Mouse (Mus musculus): ENCODE results near the gene Rassf1. TPM values are rescaled to one million over a fixed set of nuclear protein-coding genes. Genes with fewer than 3 reads are reported as not detected.
"Not testable (repeated sequence)": the region's sequence is repeated elsewhere in the genome, so short reads cannot be mapped to it uniquely, and the experiment has no call there.

The Rassf1 gene
- total RNA-seq, 1 experiment from 2014 or later = 36.3 TPM

- ATAC-seq (replicated peaks in 1 of 2; ENCODE audit: insufficient read depth in 1 of 2, low FRiP score in 2 of 2, low TSS enrichment in 1 of 2, low read depth in 1 of 2, poor library complexity in 2 of 2, severe bottlenecking in 2 of 2) = no peak
Measured at GRCm38 (mm10) chr9:107549297-107550074, 1.9 kb upstream of the Rassf1 start.

DNA sequence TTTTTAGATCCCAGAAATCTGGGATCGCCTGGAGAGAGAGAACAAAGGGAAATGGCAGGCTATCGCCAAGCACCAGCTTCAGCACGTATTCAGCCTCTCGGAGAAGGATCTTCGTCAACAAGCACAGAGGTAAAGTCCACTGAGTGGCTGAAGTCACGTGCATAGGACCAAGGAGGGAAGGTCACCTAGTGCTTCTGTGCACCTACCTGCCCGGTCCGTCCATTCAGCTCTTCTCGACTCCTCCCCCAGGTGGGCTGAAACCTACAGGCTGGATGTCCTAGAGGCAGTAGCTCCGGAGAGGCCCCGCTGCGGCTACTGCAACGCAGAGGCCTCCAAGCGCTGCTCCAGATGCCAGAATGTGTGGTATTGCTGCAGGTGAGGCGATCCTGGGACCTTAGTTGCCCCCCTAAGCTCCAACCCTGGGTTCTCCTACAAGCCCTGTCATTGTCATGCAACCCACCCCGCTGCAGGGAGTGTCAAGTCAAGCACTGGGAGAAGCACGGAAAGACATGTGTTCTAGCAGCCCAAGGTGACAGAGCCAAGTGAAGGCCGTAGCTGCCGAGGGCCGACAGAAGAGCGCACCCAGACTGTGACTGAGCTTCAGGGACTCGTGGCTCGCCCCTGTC lies 751 bp upstream of the Rassf1 start:
- ATAC-seq (replicated peaks in 1 of 2; ENCODE audit: insufficient read depth in 1 of 2, low FRiP score in 2 of 2, low TSS enrichment in 1 of 2, low read depth in 1 of 2, poor library complexity in 2 of 2, severe bottlenecking in 2 of 2) = no peak

DNA sequence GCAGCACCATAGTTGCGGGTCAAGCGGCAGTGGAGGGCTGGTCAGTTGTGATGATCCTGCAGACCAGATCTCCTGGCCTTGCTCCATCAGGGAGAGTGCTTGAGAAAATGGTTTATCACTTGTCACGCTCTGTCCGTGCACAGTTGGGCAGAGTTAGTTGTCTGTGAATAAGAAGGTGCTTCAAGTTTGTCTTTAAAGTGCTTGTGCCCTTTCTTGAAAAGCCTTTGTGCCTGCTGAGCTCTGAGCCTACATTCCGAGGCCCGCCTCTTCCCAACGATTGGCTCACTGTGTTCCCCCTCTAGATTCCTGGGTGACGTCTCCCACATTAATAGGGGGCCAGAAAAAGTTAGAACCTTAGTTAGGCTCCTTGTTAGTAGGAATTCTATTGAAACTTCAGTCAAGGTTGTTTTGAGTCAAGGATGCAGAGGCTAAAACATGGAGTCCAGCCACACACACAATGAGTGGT lies 568 bp downstream of the Rassf1 start:
- no peak for ATAC-seq (replicated peaks in 1 of 2; ENCODE audit: insufficient read depth in 1 of 2, low FRiP score in 2 of 2, low TSS enrichment in 1 of 2, low read depth in 1 of 2, poor library complexity in 2 of 2, severe bottlenecking in 2 of 2)

- no peak for ATAC-seq (replicated peaks in 1 of 2; ENCODE audit: insufficient read depth in 1 of 2, low FRiP score in 2 of 2, low TSS enrichment in 1 of 2, low read depth in 1 of 2, poor library complexity in 2 of 2, severe bottlenecking in 2 of 2)
Measured at GRCm38 (mm10) chr9:107552690-107553393, 1.5 kb downstream of the Rassf1 start.

GRCm38 (mm10) chr9:107553541-107554318 lies 2.4 kb downstream of the Rassf1 start:
- 0 out of 4 replicates have a peak, but pooled peaks of 1 of the 2 experiments have one; percentile 0 for ATAC-seq (replicated peaks in 1 of 2; ENCODE audit: insufficient read depth in 1 of 2, low FRiP score in 2 of 2, low TSS enrichment in 1 of 2, low read depth in 1 of 2, poor library complexity in 2 of 2, severe bottlenecking in 2 of 2)

DNA sequence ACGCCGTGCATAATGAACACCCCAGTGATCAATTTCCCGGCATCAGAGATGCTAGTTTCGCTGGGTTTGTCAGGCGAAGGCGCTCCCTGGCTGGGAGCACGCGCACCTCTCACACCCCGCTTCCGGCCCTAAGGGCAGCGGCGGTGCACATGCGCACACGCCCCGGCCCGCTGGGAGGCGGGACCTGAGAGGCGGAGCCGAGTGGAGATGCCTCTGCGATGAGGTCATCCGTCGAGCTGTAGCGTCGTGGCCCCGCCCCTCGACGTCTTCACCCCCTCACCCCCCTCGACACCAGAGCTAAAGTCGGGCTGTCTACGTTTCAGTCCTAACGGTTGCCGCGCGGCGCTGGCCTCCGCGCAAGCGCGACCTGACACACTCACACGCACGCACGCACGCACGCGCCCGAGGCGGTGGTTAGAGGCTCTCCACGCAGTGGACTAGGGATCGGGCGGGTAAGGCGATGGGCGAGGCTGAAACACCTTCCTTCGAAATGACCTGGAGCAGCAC lies 3.0 kb downstream of the Rassf1 start:
- ATAC-seq (replicated peaks in 1 of 2; ENCODE audit: insufficient read depth in 1 of 2, low FRiP score in 2 of 2, low TSS enrichment in 1 of 2, low read depth in 1 of 2, poor library complexity in 2 of 2, severe bottlenecking in 2 of 2) = peak; percentile 78 to 85

GRCm38 (mm10) chr9:107555031-107555457 lies 3.7 kb downstream of the Rassf1 start:
- ATAC-seq (replicated peaks in 1 of 2; ENCODE audit: insufficient read depth in 1 of 2, low FRiP score in 2 of 2, low TSS enrichment in 1 of 2, low read depth in 1 of 2, poor library complexity in 2 of 2, severe bottlenecking in 2 of 2) = peak; percentile 1 to 11; a peak in 1 of 4 replicates

DNA sequence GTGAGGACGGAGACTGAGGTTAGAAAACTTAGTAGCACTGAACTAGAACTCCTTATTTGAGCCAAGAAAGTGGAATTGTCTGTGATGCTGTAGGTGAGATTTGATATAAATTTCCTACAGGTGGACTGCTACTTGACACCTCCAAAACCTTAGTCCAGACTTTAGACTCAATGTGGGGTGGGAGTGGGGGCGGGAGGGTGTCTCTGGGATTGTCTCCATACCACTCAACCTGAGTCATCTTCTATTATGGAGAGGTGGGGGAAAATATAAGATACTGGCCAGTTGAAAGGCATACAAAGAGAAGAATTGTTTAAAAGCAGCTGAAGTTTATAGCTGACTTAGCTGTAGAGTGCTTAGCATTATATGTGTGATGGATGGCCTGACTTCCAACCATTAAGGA lies 4.3 kb downstream of the Rassf1 start:
- no peak for ATAC-seq (replicated peaks in 1 of 2; ENCODE audit: insufficient read depth in 1 of 2, low FRiP score in 2 of 2, low TSS enrichment in 1 of 2, low read depth in 1 of 2, poor library complexity in 2 of 2, severe bottlenecking in 2 of 2)

GRCm38 (mm10) chr9:107556346-107556745 lies 5.0 kb downstream of the Rassf1 start:
- ATAC-seq (replicated peaks in 1 of 2; ENCODE audit: insufficient read depth in 1 of 2, low FRiP score in 2 of 2, low TSS enrichment in 1 of 2, low read depth in 1 of 2, poor library complexity in 2 of 2, severe bottlenecking in 2 of 2) = no peak

- peak; percentile 98 for ATAC-seq (replicated peaks in 1 of 2; ENCODE audit: insufficient read depth in 1 of 2, low FRiP score in 2 of 2, low TSS enrichment in 1 of 2, low read depth in 1 of 2, poor library complexity in 2 of 2, severe bottlenecking in 2 of 2)
Measured at GRCm38 (mm10) chr9:107563029-107563581, 11.8 kb downstream of the Rassf1 start, which contains the start of gene Tusc2. Tusc2 (plus strand) TSS chr9:107563255.

DNA sequence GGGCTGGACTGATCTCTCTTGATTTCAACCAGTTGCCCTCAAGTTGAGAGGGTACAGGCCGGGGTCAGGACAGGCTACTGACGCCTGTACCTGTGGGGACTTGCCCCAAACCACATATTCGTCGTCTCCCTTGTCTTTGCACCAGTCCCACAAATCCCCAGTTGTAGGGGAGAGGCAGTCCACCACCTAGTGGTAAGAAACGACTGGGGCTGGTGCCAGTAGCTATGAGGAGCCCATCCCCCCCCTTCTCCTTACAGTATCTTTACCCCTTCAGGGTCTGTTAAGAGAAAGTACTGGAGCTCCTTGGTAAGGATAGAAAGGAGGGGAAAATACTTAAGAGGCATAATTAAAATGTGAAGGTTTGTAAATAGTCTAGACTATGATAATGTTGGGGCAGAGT lies 14.2 kb downstream of the Rassf1 start:
- not testable (repeated sequence) for ATAC-seq (replicated peaks in 1 of 2; ENCODE audit: insufficient read depth in 1 of 2, low FRiP score in 2 of 2, low TSS enrichment in 1 of 2, low read depth in 1 of 2, poor library complexity in 2 of 2, severe bottlenecking in 2 of 2)

- ATAC-seq (replicated peaks in 1 of 2; ENCODE audit: insufficient read depth in 1 of 2, low FRiP score in 2 of 2, low TSS enrichment in 1 of 2, low read depth in 1 of 2, poor library complexity in 2 of 2, severe bottlenecking in 2 of 2) = no peak
Measured at GRCm38 (mm10) chr9:107566041-107566709, 14.8 kb downstream of the Rassf1 start.

- no peak for ATAC-seq (replicated peaks in 1 of 2; ENCODE audit: insufficient read depth in 1 of 2, low FRiP score in 2 of 2, low TSS enrichment in 1 of 2, low read depth in 1 of 2, poor library complexity in 2 of 2, severe bottlenecking in 2 of 2)
Measured at GRCm38 (mm10) chr9:107566855-107567254, 15.5 kb downstream of the Rassf1 start.

DNA sequence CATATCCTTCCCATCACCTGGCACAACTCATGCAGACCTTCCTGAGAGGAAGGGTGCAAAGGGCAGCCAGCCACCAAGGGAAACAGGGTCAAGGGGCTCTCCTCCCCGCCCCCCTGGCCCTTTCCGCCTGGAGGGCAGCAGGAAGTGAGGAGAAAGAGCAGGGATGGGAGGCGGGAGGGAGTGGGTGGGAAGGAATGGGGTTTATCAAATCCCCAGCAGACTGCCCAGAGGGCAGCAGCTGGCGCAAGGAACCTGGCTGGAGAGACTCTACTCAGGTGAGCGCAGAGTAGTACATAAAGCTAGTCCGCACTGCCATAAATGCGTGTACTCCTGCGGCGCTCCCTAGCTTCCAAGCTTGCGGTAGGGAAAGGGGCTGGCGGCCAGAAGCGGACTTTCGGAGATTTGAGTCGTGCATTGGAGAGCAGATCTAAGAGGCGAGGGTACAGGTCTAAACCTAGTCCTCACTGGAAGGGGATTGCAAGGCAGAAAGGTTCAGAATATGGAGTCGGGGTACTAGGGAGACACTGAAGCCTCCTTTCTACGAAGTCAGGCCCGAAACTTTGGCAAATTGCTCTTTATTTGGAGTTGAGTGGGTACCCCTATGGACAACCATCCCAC lies 16.5 kb downstream of the Rassf1 start, which contains the start of gene Hyal2:
Hyal2 (plus strand) TSS at position 244 of the 618 bp plus-strand sequence.
- no peak for ATAC-seq (replicated peaks in 1 of 2; ENCODE audit: insufficient read depth in 1 of 2, low FRiP score in 2 of 2, low TSS enrichment in 1 of 2, low read depth in 1 of 2, poor library complexity in 2 of 2, severe bottlenecking in 2 of 2)

GRCm38 (mm10) chr9:107568331-107569261 lies 17.2 kb downstream of the Rassf1 start:
- ATAC-seq (replicated peaks in 1 of 2; ENCODE audit: insufficient read depth in 1 of 2, low FRiP score in 2 of 2, low TSS enrichment in 1 of 2, low read depth in 1 of 2, poor library complexity in 2 of 2, severe bottlenecking in 2 of 2) = peak; percentile 76

Data from hematopoietic stem cell, adult 5-6 weeks (primary cell).